Mouse (Mus musculus): Measurements from ENCODE around the gene Cdk5r2. TPM values are rescaled to one million over a fixed set of nuclear protein-coding genes. Genes with fewer than 3 reads are reported as not detected.
"Not testable (repeated sequence)": the region's sequence is repeated elsewhere in the genome, so short reads cannot be mapped to it uniquely, and the experiment has no call there.

Cdk5r2 gene
- total and polyA plus RNA-seq, 3 experiments = 0.04 to 0.24 TPM; not detected in 1

DNA sequence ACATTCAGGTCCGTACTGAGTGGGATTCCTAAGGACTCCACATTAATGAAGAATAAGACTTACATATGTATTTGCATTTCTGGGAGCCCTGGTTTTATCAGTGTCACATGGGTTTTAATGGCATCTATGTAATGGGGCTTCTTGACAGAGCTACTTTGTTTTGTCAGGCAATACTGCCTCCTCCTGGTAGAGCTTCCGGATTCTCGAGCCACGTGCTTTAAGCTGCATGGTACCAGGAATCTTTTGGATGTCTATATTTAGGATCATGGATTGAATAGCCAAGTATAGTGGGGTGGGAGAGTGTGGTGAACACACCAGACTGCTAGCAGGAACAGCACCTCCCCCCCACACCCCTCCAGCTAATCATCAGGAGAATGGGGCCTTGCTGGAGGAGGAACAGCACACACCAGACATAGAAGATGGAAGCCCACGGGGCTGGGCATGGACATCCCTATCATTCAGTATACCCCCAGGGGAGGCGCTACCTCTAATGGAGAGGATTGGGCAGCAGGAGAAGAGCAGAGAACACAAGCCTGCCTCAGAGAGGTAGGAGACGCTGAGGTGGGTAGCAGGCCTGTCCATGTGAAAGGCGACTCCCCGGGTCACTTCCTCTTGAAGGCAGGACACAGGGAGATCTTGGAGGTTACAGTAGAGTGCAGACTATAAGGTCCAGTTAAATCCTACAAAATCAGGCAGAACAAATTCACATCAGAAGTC is 39.6 kb upstream of the Cdk5r2 start (continued):
- TF ChIP-seq MAZ (IDR thresholded peaks at IDR 0.05; ENCODE audit: low read depth, low read length) (no peak), POLR2A (IDR thresholded peaks at IDR 0.05; ENCODE audit: low read depth, low read length) (peak; percentile 27; the same call in 1 of the 2 replicates), CHD2 (IDR thresholded peaks at IDR 0.05; ENCODE audit: low read length) (no peak), MYC (IDR thresholded peaks at IDR 0.05; ENCODE audit: low read depth, low read length) (peak; percentile 98), TCF12 (IDR thresholded peaks at IDR 0.05; ENCODE audit: low read depth, low read length) (no peak), IRF4 (IDR thresholded peaks at IDR 0.05; ENCODE audit: low read depth, low read length) (no peak), MAFK (IDR thresholded peaks at IDR 0.05; ENCODE audit: insufficient replicate concordance, low read length) (no peak), RAD21 (IDR thresholded peaks at IDR 0.05; ENCODE audit: low read depth, low read length) (peak; percentile 77), SMC3 (IDR thresholded peaks at IDR 0.05; ENCODE audit: low read depth, low read length) (peak; percentile 74), MAX (IDR thresholded peaks at IDR 0.05; ENCODE audit: low read length) (peak; percentile 97), MXI1 (IDR thresholded peaks at IDR 0.05; ENCODE audit: low read depth, low read length) (peak; percentile 67), ZNF384 (IDR thresholded peaks at IDR 0.05; ENCODE audit: low read depth, low read length) (no peak; the same call in 1 of the 2 replicates)

DNA sequence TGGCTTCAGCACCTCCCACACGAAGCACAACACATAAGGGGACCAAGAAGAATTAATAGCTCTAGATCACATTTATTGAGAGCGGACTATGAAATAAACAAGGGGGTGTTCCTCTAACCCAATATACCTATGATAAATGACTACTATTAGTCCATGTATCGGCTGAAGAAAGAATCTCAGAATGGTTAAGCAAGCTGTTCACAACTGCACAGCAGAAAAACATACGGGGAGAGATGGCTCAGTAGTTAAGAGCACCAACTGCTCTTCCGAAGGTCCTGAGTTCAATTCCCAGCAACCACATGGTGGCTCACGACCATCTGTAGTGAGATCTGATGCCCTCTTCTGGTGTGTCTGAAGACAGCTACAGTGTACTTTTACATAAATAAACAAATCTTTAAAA is 38.8 kb upstream of the Cdk5r2 start:
- TF ChIP-seq TBP (conservative IDR thresholded peaks at IDR 0.05; ENCODE audit: low read depth, low read length) (peak; percentile 92), MAFK (IDR thresholded peaks at IDR 0.05; ENCODE audit: insufficient replicate concordance, low read length) (0 out of 2 replicates have a peak, but pooled peaks have one; percentile 9), CTCF (conservative IDR thresholded peaks at IDR 0.05 in 1 of 2, IDR thresholded peaks at IDR 0.05 in 1 of 2; ENCODE audit: low read depth in 2 of 2, low read length in 2 of 2) (peak in 1 of 2 experiments; percentile 27; a peak in 2 of 4 replicates)
- H3K27me3 ChIP-seq (replicated peaks); H3K79me2 ChIP-seq (replicated peaks; ENCODE audit: control insufficient read depth, extremely low read depth, insufficient read depth, poor library complexity, severe bottlenecking); DNase-seq (ENCODE audit: extremely low read depth); H3K9me3 ChIP-seq (replicated peaks; ENCODE audit: low read length); dilution Hi-C loops (cut with MboI; ENCODE audit: extremely low pct_ligation_motif_present, extremely low pct_unique_long_range_greater_than_20kb, low sequenced_read_pairs); in situ Hi-C loops (cut with MboI; ENCODE audit: low pct_ligation_motif_present, low pct_unique_long_range_greater_than_20kb, low sequenced_read_pairs); H3K36me3 ChIP-seq (replicated peaks in 1 of 2; ENCODE audit: control insufficient read depth in 1 of 2, insufficient read depth in 1 of 2, low read length in 1 of 2); H3K4me3 ChIP-seq (replicated peaks in 1 of 3; ENCODE audit: low read depth in 2 of 3, low read length in 2 of 3, poor library complexity in 1 of 3): not testable (repeated sequence)
- Histone ChIP-seq H3K4me2 (ENCODE audit: insufficient read depth, low read depth, poor library complexity, severe bottlenecking) (peak overlapping the region; percentile 29; the same call in 1 of the 2 replicates), H3K27ac (ENCODE audit: insufficient read depth, low read depth) (0 out of 2 replicates have a peak overlapping the region, but pooled peaks have one; percentile 1), H3K9ac (ENCODE audit: insufficient read depth, low read depth) (peak overlapping the region; percentile 95; the same call in 1 of the 2 replicates), H3K4me1 (ENCODE audit: control insufficient read depth in 1 of 2, insufficient read depth in 2 of 2) (peaks cover 7 to 33% of the 10 kb centered on the region in 2 experiments; a peak in 3 of 4 replicates)

DNA sequence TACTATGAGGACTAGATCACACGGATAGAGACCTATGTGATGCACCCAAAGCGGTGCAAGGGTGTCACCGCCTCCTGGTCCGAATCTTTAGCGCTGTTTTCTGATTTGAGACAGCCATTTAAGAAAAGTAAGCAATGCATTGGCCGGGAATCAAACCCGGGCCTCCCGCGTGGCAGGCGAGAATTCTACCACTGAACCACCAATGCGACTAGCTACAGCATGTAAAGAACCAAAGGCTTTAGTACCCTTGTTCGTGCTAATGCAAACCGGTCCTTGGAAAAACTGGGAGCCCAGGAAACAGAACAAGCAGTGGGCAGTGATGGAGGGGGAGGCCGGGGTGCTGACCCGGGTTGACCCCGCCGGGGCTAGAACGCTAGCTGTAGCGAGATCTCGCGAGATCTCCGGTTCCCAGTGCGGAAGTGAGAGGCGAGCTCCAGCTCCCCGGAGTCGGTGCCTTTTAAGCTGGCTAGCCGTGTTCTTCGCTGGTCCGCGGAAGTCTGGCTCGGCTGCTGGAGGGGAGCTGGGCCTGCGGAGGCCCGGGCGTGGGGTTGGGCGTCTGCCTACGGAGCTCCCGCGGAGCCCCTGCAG is 38.0 kb upstream of the Cdk5r2 start:
- peaks cover 7 to 33% of the 10 kb centered on the region in 2 experiments; a peak in 3 of 4 replicates for H3K4me1 ChIP-seq (ENCODE audit: control insufficient read depth in 1 of 2, insufficient read depth in 2 of 2)
- peak overlapping the region; percentile 44 for H3K27ac ChIP-seq (ENCODE audit: insufficient read depth, low read depth)
- H3K27me3 ChIP-seq (replicated peaks) = peaks cover 1% of the 10 kb centered on the region
- in situ Hi-C loops (cut with MboI; ENCODE audit: low pct_ligation_motif_present, low pct_unique_long_range_greater_than_20kb, low sequenced_read_pairs) (no loop called here), dilution Hi-C loops (cut with MboI; ENCODE audit: extremely low pct_ligation_motif_present, extremely low pct_unique_long_range_greater_than_20kb, low sequenced_read_pairs) (no loop called here)
- no peaks in the 10 kb centered on the region for H3K79me2 ChIP-seq (replicated peaks; ENCODE audit: control insufficient read depth, extremely low read depth, insufficient read depth, poor library complexity, severe bottlenecking)
- peak overlapping the region; percentile 68 to 95 (median 86) for H3K4me3 ChIP-seq (replicated peaks in 1 of 3; ENCODE audit: low read depth in 2 of 3, low read length in 2 of 3, poor library complexity in 1 of 3)
- peak overlapping the region; percentile 95 for H3K9ac ChIP-seq (ENCODE audit: insufficient read depth, low read depth)
- peak overlapping the region; percentile 29 for H3K4me2 ChIP-seq (ENCODE audit: insufficient read depth, low read depth, poor library complexity, severe bottlenecking)
- peaks cover 0 to 8% of the 10 kb centered on the region in 2 experiments for H3K36me3 ChIP-seq (replicated peaks in 1 of 2; ENCODE audit: control insufficient read depth in 1 of 2, insufficient read depth in 1 of 2, low read length in 1 of 2)
- DNase-seq (ENCODE audit: extremely low read depth) = peak; percentile 95
- H3K9me3 ChIP-seq (replicated peaks; ENCODE audit: low read length) = no peaks in the 10 kb centered on the region
- TF ChIP-seq E2F4 (IDR thresholded peaks at IDR 0.05; ENCODE audit: insufficient replicate concordance, low read depth, low read length) = no peak
- peak; percentile 74 for TF ChIP-seq MEF2A (IDR thresholded peaks at IDR 0.05; ENCODE audit: borderline replicate concordance, low read depth, low read length)
- TF ChIP-seq BHLHE40 (IDR thresholded peaks at IDR 0.05; ENCODE audit: low read depth, low read length) = no peak
- TF ChIP-seq CHD1 (IDR thresholded peaks at IDR 0.05; ENCODE audit: low read depth, low read length) = 0 out of 2 replicates have a peak, but pooled peaks have one; percentile 61
- no peak; the same call in 1 of the 2 replicates for TF ChIP-seq RCOR1 (conservative IDR thresholded peaks at IDR 0.05; ENCODE audit: low read depth, low read length)
- TF ChIP-seq USF2 (conservative IDR thresholded peaks at IDR 0.05; ENCODE audit: low read depth, low read length) = no peak
- TF ChIP-seq POLR2A (IDR thresholded peaks at IDR 0.05; ENCODE audit: low read depth, low read length) = peak; percentile 97
- no peak for TF ChIP-seq USF1 (IDR thresholded peaks at IDR 0.05; ENCODE audit: low read depth, low read length)
- peak; percentile 41; the same call in 1 of the 2 replicates for TF ChIP-seq NRF1 (IDR thresholded peaks at IDR 0.05; ENCODE audit: low read depth, low read length)
- peak; percentile 73; the same call in 1 of the 2 replicates for TF ChIP-seq POLR2AphosphoS2 (IDR thresholded peaks at IDR 0.05; ENCODE audit: low read depth, low read length)
- TF ChIP-seq SIN3A (IDR thresholded peaks at IDR 0.05; ENCODE audit: low read length) = peak; percentile 90; the same call in 1 of the 2 replicates
- peak; percentile 97 for TF ChIP-seq NELFE (IDR thresholded peaks at IDR 0.05; ENCODE audit: low read depth, low read length)
- TF ChIP-seq HCFC1 (IDR thresholded peaks at IDR 0.05; ENCODE audit: low read depth, low read length) = peak; percentile 73
- no peak for TF ChIP-seq ZC3H11A (IDR thresholded peaks at IDR 0.05; ENCODE audit: low read depth, low read length)
- TF ChIP-seq JUND (conservative IDR thresholded peaks at IDR 0.05; ENCODE audit: low read depth, low read length) = no peak
